Mouse (Mus musculus) kidney, postnatal 4 days (tissue): ENCODE measurements around the gene Gm20388.

ENCODE experiments used
- DNase-seq, 2 experiments: peaks; one replicate each; pipeline ENCODE4 v3.0.0; 2021; ENCODE audit warnings: mixed read lengths in 2 of 2

Gm20388 gene

DNA sequence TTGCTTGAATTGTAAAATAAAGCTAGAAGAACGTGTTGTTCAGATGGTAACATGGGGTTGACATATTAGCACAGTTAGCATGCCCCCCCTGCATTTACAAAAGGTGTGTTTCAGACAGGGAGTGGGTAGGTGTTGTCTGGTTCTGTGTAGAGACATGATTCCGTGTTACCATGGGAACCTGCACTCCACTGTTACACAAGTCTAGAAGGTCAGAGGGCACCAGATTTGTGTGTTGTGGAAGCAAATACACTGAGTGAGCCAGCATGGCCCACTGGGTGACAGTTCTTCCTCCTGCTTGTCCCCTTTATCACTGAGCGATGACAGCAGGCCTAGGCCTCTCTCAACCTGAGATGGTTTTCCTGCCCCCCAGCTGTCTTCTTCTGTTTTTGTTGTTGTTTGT is 2085.3 kb downstream of the Gm20388 start:
- DNase-seq: no peak

DNA sequence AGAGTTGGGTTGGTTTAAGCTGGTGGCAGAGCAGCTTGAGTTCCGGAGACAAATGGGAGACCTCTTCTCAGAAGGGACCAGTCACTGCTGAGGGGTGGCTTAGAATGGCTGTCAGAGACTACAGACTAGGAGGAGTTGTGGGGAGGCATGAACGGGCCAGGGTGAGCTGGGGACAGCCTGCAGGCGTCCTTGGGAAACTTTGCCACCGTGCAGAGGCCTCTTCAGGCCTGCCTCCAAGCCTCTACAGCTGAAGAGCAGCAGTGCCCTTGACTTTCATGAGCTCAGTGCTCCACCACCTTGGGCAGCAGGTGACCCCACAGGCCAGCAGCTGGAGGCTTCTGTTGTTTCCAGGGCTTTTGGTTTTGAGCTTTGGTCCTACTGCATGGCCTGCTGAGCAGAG is 2088.0 kb downstream of the Gm20388 start:
- no peak for DNase-seq

DNA sequence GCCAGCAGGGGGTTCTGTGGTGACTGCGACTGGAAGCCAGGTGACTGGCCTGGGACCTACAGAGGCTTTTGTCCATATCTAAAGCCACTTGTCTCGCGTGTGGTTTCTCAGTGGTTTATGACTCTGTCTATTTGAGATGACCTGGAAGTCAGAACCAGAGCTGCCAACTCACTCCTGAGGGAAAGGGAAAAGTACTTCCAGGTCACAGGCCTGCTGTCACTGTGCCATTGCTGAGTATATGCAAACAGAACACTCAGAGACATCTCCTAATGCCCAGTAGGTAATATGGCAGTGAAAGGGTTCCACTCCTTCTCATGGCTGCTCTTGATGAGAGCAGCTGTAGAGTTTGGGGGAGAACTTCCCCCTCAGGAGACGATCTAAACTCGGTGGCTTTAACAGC is 2088.6 kb downstream of the Gm20388 start:
- no peak for DNase-seq

DNA sequence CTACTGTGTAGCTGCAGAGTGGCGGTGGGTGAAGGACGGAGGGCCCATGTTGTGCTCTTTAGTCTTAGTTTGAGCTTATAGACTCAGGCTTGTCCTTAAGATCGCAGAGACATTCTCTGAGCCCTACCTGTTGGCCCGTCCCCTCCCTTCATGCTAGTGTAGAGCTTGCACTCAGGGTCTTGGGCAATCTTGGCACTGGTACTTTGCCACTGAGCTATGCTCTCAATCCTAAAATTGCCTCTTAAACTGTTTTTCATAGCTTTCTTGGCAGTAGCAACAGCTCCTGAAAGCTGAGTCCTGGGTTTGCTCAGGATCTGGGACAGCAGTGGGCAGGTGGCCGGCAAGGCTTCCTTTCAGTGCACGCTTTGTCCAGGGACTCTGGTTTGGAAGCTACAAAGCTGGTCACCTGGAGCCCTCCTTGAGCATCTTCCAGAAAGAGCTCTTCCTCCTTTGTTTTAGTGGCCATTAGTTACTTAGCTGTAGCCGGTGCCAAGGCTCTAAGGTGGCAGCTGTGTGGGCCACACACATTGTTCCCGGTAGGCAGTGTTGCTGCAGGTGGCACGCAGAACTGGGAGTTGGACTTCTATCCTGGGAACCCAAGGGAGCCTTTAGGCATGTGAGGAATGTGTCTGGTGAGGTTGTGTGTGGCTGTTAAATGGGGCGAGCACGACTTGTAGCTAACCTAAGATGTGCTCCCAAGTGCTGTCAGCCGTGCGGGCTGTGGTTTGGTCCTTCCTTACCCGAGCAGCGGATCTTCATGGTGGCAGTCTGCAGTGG is 2090.9 kb downstream of the Gm20388 start:
- no peak for DNase-seq

DNA sequence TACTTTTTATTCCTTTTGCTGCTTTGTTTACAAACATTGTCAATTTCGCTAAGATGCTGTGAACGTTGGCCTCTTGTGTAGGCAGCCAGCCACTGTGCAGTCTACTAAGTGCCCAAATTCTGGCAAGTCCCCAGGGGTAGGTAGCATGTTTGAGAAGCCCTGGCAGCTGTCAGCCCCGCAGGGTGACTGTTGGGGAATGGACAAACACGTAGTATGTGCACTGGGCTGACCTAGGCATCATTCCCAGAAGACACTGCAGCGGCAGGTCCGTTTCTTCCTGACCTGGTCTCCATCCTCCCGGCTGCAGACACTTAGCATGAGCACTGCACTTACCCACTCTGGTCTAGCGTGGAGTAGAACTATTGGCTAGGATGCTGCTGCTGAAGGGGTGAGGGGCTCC is 2093.0 kb downstream of the Gm20388 start:
- no peak for DNase-seq

DNA sequence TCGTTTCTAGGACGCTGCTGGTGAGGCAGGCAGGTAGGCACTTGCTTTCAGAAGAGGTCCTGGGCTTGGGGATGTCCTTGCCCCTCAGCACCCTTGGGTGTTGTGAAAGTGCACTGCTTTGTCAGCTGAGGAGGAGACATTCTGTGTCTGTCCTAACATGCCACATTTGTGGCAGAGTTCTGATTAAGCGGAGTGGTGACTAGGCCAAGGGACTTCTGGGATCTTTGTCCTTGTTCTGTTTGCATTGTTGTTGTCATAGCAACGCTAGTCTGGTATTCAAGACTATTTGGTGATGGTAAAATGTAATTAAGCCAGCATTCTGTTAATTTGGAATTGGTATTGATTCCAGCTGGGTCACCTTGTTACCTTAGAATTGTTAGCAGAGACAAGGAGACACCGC is 2093.5 kb downstream of the Gm20388 start:
- DNase-seq: no peak

DNA sequence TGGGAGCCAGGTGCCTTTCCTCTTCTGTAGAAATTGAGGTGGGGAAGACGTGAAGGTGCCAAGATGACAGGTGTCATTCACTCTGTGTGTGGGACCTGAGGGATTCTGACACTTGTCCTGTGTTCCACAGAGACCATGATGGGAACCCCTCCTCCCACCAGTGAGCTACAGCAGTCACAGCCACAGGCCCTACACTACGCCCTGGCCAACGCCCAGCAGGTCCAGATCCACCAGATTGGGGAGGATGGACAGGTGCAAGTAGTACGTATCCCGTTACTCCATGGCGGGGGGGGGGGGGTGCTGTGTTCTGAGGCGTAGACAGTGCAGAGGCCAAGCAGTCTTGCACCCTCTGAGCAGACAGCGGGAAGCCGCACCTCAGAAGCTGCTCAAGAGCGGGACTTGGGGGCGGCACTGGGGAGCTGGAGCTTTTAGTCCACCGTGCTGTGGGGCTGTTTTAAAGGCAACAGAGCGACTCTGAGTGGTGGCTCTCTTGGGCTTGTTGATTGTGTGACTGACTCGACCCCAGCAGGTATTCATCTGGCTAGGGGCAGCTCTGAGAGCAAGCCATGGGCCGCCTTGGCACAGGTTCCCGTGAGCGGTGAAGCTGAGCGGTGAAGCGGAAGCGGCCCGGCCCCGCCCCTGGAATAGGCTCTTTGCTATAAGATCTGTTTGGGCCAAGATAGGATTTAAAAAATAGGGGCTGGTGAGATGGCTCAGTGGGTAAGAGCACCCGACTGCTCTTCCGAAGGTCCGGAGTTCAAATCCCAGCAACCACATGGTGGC is 2095.0 kb downstream of the Gm20388 start:
- DNase-seq: no peak

DNA sequence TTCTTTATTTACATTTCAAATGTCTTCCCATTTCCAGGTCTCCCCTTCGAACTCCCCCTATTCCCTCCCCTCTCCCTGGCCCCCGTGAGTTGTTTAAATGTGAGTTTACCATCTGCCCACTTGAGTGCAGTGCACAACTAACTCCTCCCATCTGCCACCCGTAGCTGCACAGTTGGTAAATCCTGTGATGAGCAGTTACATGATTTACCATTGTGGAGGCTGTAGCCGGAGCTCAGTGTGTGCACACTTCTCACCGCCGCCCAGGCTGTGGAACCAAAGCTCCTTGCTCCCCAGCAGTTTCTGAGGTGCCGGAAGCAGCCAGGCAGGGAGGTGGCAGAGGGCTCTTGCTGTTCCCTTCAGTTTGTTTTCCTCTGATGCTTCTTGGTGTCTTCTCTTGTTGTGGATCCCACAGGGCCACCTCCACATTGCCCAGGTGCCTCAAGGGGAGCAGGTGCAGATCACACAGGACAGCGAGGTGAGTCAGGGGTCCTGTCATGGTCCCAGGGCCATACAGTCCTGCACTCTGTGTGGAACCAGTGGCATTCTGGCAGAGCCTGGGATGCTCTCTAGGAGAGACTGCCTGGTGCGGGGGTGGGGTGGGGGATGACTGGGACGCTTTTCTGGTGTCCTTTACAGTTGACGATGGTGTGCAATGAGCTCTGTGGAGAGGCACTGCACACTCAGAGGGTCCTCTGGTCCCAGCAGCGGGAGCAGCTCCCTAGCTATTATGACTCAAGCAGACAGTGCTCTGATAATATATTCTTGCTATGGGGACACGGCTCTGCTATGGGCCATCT is 2096.2 kb downstream of the Gm20388 start:
- DNase-seq: no peak

DNA sequence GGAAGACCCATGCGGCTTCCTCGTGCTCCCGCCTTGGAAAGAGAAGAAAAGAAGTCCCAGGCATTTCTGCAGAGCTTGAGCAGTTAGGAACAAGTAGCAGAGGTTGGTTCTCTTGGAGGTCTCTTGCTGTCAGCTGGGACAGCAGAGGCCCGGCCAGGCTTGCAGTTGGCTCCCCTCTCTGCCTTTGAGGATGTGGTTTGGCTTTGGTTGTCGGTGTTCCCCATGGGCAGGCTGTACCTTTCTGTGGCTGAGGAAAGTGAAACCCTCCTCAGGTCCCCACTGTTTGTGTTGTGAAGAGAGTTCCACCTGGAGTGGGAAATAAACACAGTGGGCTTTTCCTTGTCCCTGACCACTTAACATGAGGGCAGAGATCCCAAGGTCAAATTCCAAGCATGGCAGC is 2097.8 kb downstream of the Gm20388 start:
- no peak for DNase-seq

DNA sequence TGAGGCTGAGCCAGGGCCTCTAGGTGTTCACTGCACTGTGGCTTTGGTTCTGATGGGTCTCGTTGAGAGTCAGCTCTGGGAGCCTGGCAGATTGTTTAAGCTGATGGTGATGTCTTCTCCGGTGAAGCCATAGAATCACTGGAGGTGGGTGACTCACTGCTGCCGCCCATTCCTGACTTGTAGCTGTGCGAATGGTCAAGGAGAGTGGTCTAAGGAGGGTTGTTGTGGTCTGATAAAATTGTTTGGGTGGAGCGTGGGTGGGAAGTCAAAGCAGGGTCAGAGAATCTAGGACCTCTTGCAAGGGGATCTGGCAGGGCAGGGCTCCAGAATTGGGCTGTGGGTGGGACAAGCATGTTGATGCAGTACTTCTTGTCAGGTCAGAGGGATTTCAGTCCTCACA is 2100.0 kb downstream of the Gm20388 start:
- no peak for DNase-seq

DNA sequence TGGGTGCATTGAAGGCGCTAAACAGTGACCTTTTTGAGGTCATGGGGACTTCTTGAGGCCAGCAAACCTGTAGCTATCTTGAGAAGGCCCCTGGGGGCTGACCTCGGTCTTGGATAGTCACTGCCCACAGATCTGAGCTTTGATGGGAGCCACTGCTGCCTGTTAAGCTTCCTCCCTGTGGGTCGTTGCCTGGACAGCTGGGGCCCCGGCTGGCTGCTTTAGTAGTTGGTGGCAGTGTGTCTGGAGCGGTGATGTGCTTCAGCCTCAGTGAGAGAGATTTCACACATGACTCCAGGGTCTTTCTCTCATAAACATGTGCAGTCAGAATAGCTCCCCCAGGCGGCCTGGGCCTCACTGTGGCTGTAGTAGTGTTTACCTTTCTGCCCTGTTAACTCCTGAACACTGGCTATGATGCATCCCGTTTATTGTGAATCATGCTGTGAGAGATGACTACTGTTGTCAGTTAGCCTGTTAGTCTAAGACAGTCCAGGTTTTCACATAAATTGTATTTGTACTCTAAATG is 2100.5 kb downstream of the Gm20388 start:
- DNase-seq: peak; percentile 32 to 42

DNA sequence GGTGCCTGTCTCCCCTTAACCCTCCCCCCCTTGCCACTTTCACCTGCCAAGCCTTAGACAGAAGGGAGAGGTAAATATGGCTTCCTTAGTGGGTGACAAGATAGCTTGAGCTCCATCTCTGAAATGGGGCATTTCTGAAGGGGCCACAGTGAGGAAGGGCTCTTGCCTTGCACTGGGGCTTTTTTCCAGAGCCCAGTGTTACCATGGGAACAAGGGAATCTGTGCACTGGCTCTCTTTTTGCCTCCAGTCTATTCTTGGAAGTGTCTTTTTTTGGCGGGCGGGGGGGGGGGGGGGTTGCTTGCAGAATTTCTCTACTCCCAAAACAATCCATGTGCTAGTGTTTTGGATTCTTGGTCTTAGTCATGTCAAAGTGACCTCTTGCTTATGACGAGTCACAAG is 2104.0 kb downstream of the Gm20388 start:
- no peak for DNase-seq

DNA sequence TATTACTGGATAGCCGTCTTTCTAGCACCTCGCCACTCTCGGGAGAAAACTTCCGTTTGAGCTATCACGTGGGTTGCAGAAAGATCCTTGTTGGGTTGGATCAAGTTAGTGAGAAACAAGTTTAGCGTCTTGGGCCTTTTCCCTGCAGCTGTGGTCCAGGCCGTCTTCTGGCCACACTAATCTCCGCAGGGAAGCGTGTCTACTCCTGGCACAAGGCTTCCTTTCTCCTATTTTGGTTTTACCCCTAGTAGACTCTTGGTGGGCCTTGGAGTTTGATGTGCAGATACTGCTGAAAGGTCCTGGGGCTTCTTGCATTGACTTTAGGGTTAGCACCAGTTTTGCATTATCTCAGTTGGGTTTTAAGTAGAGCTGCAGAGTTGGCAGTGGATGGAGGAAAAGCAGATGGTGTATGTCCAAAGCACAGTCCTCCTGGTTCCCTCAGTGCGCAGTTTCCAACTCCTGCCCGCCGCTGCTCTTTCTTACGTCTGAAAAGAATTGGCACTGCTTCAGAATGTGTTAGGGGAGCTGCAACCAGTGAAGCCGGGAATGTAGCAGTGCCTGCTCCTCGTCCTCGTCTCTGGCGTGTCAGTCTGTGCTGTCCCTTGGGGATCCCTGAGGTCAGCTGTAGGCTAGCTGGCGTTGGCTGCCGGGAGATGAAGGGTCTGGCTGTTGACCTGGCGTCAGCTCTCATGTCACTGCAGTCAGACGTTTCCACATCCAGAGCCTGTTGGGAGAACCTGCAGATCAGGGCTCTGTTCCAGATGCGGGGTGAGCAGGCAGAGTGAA is 2107.6 kb downstream of the Gm20388 start:
- DNase-seq: peak; percentile 42 to 56

DNA sequence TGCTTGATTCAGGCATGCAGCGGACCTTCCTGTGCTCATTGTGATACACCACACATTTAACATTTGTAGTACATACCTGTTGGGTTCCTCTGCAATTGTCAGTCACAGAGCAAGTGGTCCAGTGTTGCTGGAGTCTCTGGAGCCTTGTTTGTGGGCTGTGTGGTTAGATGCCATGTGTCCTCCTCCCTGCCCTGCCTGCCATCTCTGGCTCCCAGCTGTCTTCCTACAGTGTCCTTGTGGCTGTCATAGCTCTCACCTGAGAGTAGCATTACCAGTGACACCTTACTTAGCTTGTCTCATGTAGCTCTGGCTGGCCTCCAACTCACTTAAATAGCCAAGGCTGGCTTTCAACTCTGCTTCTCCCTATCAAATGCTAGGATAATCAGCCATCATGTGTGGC is 2108.5 kb downstream of the Gm20388 start:
- DNase-seq: no peak

DNA sequence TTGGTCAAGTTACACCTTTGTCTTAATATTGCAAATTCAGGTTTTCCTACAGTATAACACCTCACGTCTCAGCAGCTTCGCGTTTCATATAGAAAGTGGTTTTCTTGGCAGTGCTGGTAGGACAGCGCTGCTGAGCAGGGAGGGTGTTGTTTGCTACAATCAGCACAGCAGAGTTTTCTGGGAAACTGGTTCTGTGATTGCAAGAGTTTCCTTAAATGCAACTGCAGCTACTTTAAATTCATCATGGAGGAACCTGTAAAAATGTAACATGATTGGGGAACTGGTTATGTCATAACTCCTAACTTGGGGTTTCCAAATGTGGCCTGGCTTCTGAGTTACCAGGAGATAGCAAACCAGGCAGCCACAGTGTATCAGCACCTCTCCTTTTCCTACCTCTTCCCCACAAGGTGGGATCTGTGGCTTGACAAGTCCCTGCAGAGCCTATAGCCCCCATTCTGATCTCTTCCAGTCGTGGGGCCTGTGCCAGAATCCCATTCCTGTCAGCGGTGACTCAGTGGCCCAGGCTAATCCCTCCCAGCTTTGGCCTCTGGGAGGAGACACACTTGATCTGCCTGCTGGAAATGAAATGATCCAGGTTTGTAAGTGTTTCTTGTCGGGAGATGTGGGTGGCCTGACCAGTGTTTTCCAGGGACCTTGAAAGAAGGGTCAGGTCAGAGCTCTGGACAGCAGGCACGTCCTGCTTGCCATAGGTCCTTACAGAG is 2109.6 kb downstream of the Gm20388 start:
- no peak for DNase-seq

DNA sequence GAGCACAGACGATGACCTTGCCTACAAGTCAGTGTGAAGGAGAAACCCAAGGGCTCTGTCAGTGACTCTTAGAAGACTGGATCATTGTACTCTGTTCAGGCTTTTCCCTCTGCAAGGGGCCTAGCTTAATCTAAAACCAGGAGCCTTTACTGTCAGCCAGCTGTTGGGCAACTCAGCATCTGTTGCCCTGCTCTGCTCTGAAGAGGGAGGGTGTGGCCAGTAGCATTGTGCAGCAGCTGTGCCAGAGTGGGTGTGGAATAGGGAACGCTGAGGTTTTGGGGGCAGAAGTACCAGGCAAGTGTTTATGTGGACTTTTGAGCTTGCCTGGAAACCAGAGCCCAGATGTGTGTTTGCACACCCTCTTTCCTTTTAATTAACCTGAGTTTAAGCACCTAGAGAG is 2111.1 kb downstream of the Gm20388 start:
- DNase-seq: no peak

DNA sequence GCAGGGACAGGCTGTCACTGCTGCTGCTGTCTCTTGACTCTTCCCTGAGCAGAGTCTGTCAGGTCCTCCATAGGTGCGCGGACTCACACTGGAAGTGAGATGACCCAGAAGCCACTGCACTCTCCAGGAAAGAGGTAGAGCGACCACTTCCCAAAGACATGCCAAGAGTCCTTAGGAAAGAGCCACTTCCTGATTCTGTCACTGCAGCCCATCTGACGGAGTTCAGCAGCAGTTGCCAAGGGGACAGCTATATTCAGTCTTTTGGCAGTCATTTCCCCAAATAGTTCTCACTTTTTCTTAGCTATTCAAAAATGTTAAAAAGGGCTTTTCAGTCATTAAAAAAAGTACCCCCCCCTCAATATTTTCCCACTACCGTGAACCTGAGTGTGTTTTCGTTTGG is 2111.6 kb downstream of the Gm20388 start:
- DNase-seq: no peak

DNA sequence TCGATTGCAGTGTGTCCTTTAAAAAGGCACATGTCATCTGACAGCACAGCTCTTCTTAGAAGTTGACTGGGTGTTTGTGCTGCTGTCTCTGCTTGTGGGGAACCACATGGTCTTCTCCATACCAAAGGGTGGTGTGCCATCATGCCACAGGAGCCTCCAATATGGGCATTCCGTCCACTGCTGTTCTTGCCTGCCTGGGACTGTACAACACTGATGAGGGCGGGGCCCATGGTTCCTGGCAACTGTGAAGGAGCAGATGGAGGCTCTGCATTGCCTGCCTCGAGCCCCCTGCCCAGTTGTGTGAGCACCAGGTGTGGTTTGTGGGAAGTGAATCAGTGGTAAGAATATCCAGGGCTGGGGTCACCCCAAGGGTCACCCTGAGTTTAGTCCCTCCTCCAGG is 2112.1 kb downstream of the Gm20388 start:
- no peak for DNase-seq

DNA sequence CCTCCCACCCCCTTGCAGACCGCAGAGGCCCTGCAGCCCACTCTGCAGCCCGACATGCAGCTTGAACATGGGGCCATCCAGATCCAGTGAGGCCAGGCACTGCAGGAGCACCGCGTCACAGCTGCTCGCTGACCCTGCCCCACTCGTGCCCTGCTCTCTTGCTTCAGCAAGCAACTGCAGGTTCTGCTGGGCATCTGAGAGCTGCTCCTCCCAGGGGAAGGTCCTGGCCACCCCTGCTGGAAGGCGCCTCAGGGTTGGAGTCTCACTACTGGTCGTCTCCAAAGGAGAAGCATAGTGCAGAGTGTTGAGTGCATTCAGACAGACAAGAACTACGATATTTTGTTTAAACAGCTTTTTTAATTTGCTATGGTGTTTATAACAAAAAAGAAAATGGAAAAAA is 2114.9 kb downstream of the Gm20388 start:
- no peak for DNase-seq

DNA sequence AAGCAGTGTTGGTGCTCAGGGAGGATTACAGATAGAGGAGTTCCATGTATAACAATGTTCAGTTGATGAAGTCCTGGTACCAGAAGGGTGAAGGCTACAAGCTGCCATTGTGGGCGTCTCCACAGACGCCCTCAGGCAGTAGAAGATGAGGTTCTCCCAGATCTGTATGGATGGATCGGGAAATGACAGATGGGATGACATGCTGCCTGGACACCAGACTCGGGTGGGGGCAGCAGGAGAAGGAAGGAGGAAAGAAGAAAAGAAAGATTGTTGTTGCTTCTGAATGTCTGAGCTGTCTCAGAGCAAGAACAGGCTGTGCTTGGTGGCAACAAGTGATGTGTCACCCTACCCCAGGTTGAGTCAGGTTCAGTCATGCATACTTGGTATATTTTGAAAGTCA is 2117.5 kb downstream of the Gm20388 start:
- DNase-seq: no peak

DNA sequence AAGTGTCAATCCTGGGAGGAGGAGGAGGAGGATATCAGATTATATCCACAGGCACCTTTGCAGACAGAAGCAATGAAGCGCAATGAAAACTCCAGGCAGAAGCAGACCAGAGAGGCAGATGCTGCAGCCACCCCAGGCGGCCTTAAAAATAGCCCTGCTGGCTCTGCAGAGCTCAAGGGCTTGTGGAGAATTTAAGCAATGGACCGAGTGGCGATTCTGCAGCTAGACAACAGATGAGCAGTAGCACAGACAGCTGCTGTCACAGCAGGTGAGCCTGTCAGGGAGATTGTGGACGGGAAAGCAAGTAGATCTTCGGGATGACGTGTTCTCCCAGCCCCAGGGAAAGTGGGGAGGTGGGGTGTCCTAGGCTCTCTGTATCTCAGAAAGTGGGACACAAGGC is 2120.3 kb downstream of the Gm20388 start:
- DNase-seq: no peak

DNA sequence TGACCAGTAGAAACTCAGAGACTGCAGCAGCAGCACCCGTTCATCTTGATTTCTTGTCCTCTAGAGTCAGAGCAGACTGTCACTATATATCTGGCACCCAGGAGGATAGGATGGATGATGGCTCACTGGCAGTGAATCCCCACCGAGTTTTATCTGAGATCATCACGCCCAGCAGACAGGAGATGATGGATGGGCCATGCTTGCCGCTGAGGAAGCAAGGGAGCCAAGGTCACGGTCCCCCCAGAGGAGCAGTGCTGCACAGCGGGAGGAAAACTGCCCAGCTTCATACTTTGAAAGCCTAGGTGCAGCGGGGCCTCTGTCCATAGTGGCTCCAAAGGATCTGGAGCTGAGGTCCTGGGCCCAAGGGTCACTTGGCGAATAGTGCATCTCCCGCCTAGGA is 2122.1 kb downstream of the Gm20388 start:
- DNase-seq: peak; percentile 38 to 55
